Mouse (Mus musculus) stomach, embryonic 16.5 days (tissue): Measurements from ENCODE around the gene Myh10. TPM values are rescaled to one million over a fixed set of nuclear protein-coding genes. Genes with fewer than 3 reads are reported as not detected.

Source experiments
- ATAC-seq: fragments of 200-750 bp; cut with Nextera tagmentation; 2 replicates; pipeline ENCODE4 v1.8.0; 2017; ENCODE audit warnings: moderate number of reproducible peaks, moderate TSS enrichment; ENCODE audit not compliant: insufficient read depth, low FRiP score
- H3K27ac ChIP-seq: fragments of 300-500 bp; sonication (generic); 2 replicates; pipeline ENCODE4 v1.5.1; 2014; ENCODE audit warnings: low read length
- H3K27me3 ChIP-seq: fragments of 300-500 bp; sonication (generic); 2 replicates; pipeline ENCODE4 v1.6.1; 2014; ENCODE audit warnings: low read length, control low read depth, mixed read lengths; ENCODE audit not compliant: control insufficient read depth, insufficient read depth
- H3K36me3 ChIP-seq: fragments of 300-500 bp; sonication (generic); 2 replicates; pipeline ENCODE4 v1.6.1; 2014; ENCODE audit warnings: low read length; ENCODE audit not compliant: control insufficient read depth, insufficient read depth
- H3K4me1 ChIP-seq: fragments of 300-500 bp; sonication (generic); 2 replicates; pipeline ENCODE4 v1.6.1; 2014; ENCODE audit warnings: low read length, control low read depth, mixed read lengths; ENCODE audit not compliant: control insufficient read depth, insufficient read depth
- H3K4me2 ChIP-seq: fragments of 300-500 bp; sonication (generic); 2 replicates; pipeline ENCODE4 v1.6.1; 2014; ENCODE audit warnings: low read depth, low read length, mixed read lengths
- H3K4me3 ChIP-seq: fragments of 300-500 bp; sonication (generic); replicated peaks from 2 replicates; pipeline ENCODE4 v1.5.1; 2014; ENCODE audit warnings: mild to moderate bottlenecking, low read length
- H3K9ac ChIP-seq: fragments of 300-500 bp; sonication (generic); 2 replicates; pipeline ENCODE4 v1.6.1; 2014; ENCODE audit warnings: low read length
- H3K9me3 ChIP-seq: fragments of 300-500 bp; sonication (generic); replicated peaks from 2 replicates; pipeline ENCODE4 v1.6.1; 2016; ENCODE audit warnings: low read length, control low read depth; ENCODE audit not compliant: control insufficient read depth
- WGBS: fragments of 180-500 bp; shearing (Covaris S2); extraction: QIAGEN DNeasy Blood & Tissue Kit; methylation state at CpG from one replicate; pipeline ENCODE4 v1.1.7; 2014; 5-methylcytosine and 5-hydroxymethylcytosine counted together
- polyA plus RNA-seq: library from polyadenylated mRNA; unstranded; fragments of >200 nt; fragmentation: Nextera tagmentation; extraction: Ambion mirVana; gene quantifications from 2 replicates; pipeline ENCODE4 v1.2.1, GENCODE M21; 2015

The Myh10 gene
- polyA plus RNA-seq, 1 experiment from 2014 or later, result 89.9 TPM

GRCm38 (mm10) chr11:68750938-68751337, 59.6 kb downstream of the Myh10 start:
- H3K9me3 ChIP-seq, result no peaks in the 10 kb centered on the region
- H3K36me3 ChIP-seq, result peaks cover 4% of the 10 kb centered on the region; the same call in 1 of the 2 replicates

GRCm38 (mm10) chr11:68754283-68754682, 62.9 kb downstream of the Myh10 start:
- no peak overlapping the region for H3K27ac ChIP-seq
- 65% methylated on average over 7 of the region's 7 CpGs for WGBS
- no peak for ATAC-seq

More at GRCm38 (mm10) chr11:68750938-68751337, 59.6 kb downstream of the Myh10 start:
- H3K4me3 ChIP-seq, result no peak overlapping the region
- no peak overlapping the region for H3K9ac ChIP-seq
- 81% methylated on average over 8 of the region's 8 CpGs for WGBS
- 0 out of 2 replicates have a peak, but pooled peaks cover 6% of the 10 kb centered on the region for H3K4me1 ChIP-seq
- no peaks in the 10 kb centered on the region for H3K27me3 ChIP-seq
- no peak overlapping the region for H3K27ac ChIP-seq
- no peak for ATAC-seq
- no peak overlapping the region for H3K4me2 ChIP-seq

GRCm38 (mm10) chr11:68756456-68757348, 65.3 kb downstream of the Myh10 start:
- Histone ChIP-seq H3K9ac (no peak overlapping the region), H3K4me2 (no peak overlapping the region), H3K36me3 (0 out of 2 replicates have a peak, but pooled peaks cover 3% of the 10 kb centered on the region), H3K4me3 (no peak overlapping the region), H3K9me3 (no peaks in the 10 kb centered on the region), H3K27ac (no peak overlapping the region), H3K27me3 (no peaks in the 10 kb centered on the region), H3K4me1 (0 out of 2 replicates have a peak, but pooled peaks cover 6% of the 10 kb centered on the region)
- ATAC-seq, result no peak
- WGBS, result 82% methylated on average over 11 of the region's 11 CpGs

More at GRCm38 (mm10) chr11:68754283-68754682, 62.9 kb downstream of the Myh10 start:
- no peaks in the 10 kb centered on the region for H3K27me3 ChIP-seq
- no peaks in the 10 kb centered on the region for H3K9me3 ChIP-seq
- H3K4me3 ChIP-seq, result no peak overlapping the region
- no peak overlapping the region for H3K4me2 ChIP-seq
- 0 out of 2 replicates have a peak, but pooled peaks cover 3% of the 10 kb centered on the region for H3K36me3 ChIP-seq
- 0 out of 2 replicates have a peak, but pooled peaks cover 6% of the 10 kb centered on the region for H3K4me1 ChIP-seq
- H3K9ac ChIP-seq, result no peak overlapping the region

GRCm38 (mm10) chr11:68759691-68760090, 68.3 kb downstream of the Myh10 start:
- WGBS, result 86% methylated on average over 3 of the region's 3 CpGs
- Histone ChIP-seq H3K27me3 (no peaks in the 10 kb centered on the region), H3K4me2 (no peak overlapping the region), H3K27ac (no peak overlapping the region), H3K4me3 (no peak overlapping the region), H3K9ac (no peak overlapping the region), H3K4me1 (0 out of 2 replicates have a peak, but pooled peaks cover 4% of the 10 kb centered on the region), H3K36me3 (peaks cover 11% of the 10 kb centered on the region; the same call in 1 of the 2 replicates), H3K9me3 (no peaks in the 10 kb centered on the region)
- ATAC-seq, result no peak

GRCm38 (mm10) chr11:68761155-68761554, 69.8 kb downstream of the Myh10 start:
- Histone ChIP-seq H3K36me3 (peaks cover 14% of the 10 kb centered on the region; the same call in 1 of the 2 replicates), H3K4me1 (no peaks in the 10 kb centered on the region), H3K4me2 (no peak overlapping the region), H3K9ac (no peak overlapping the region), H3K9me3 (no peaks in the 10 kb centered on the region), H3K4me3 (no peak overlapping the region), H3K27me3 (no peaks in the 10 kb centered on the region), H3K27ac (no peak overlapping the region)
- no peak for ATAC-seq
- 79% methylated on average over 4 of the region's 4 CpGs for WGBS

GRCm38 (mm10) chr11:68761664-68762063, 70.3 kb downstream of the Myh10 start:
- no peaks in the 10 kb centered on the region for H3K9me3 ChIP-seq
- H3K36me3 ChIP-seq, result peaks cover 14% of the 10 kb centered on the region; the same call in 1 of the 2 replicates
- no peak overlapping the region for H3K4me3 ChIP-seq
- H3K27me3 ChIP-seq, result no peaks in the 10 kb centered on the region
- no peak overlapping the region for H3K4me2 ChIP-seq
- WGBS, result 76% methylated on average over 6 of the region's 6 CpGs
- no peak overlapping the region for H3K9ac ChIP-seq
- no peak for ATAC-seq
- H3K27ac ChIP-seq, result no peak overlapping the region
- no peaks in the 10 kb centered on the region for H3K4me1 ChIP-seq

- Histone ChIP-seq H3K9me3 (no peaks in the 10 kb centered on the region), H3K4me2 (no peak overlapping the region), H3K27me3 (no peaks in the 10 kb centered on the region), H3K27ac (no peak overlapping the region), H3K36me3 (peaks cover 14% of the 10 kb centered on the region; the same call in 1 of the 2 replicates), H3K9ac (no peak overlapping the region), H3K4me1 (no peaks in the 10 kb centered on the region), H3K4me3 (no peak overlapping the region)
- no peak for ATAC-seq
- 77% methylated on average over 3 of the region's 3 CpGs for WGBS
Observed at GRCm38 (mm10) chr11:68764622-68765021, 73.3 kb downstream of the Myh10 start.

- no peaks in the 10 kb centered on the region for H3K27me3 ChIP-seq
- no peak overlapping the region for H3K9ac ChIP-seq
- H3K9me3 ChIP-seq, result no peaks in the 10 kb centered on the region
- no peak for ATAC-seq
- H3K4me2 ChIP-seq, result no peak overlapping the region
- no peak overlapping the region for H3K4me3 ChIP-seq
- 87% methylated on average over 10 of the region's 10 CpGs for WGBS
- H3K27ac ChIP-seq, result no peak overlapping the region
- H3K36me3 ChIP-seq, result peaks cover 21% of the 10 kb centered on the region
- no peaks in the 10 kb centered on the region for H3K4me1 ChIP-seq
Observed at GRCm38 (mm10) chr11:68767762-68768542, 76.6 kb downstream of the Myh10 start.
